Mouse (Mus musculus) frontal cortex, adult (tissue): Measurements from ENCODE around the gene Fam241b.
"Not testable (repeated sequence)": the region's sequence is repeated elsewhere in the genome, so short reads cannot be mapped to it uniquely, and the experiment has no call there.

Source experiments
- ATAC-seq: cut with Nextera tagmentation; 2 replicates; pipeline ENCODE4 v1.9.2; 2017; ENCODE audit warnings: mild to moderate bottlenecking, moderate library complexity, mixed read lengths; ENCODE audit not compliant: low TSS enrichment

Gene Fam241b

GRCm38 (mm10) chr10:62128316-62128951 lies 15.3 kb downstream of the Fam241b start:
- peak; percentile 79; the same call in 1 of the 2 replicates for ATAC-seq

- no peak for ATAC-seq
Measured at GRCm38 (mm10) chr10:62127711-62128231, 15.9 kb downstream of the Fam241b start.

- no peak for ATAC-seq
Measured at GRCm38 (mm10) chr10:62127137-62127536, 16.6 kb downstream of the Fam241b start.

- ATAC-seq, result no peak
Measured at GRCm38 (mm10) chr10:62113865-62114647, 29.7 kb downstream of the Fam241b start.

GRCm38 (mm10) chr10:62111207-62111576 lies 32.5 kb downstream of the Fam241b start:
- ATAC-seq, result peak; percentile 64

- ATAC-seq, result peak; percentile 87
Measured at GRCm38 (mm10) chr10:62110504-62111206, 33.1 kb downstream of the Fam241b start.

GRCm38 (mm10) chr10:62107048-62107447 lies 36.7 kb downstream of the Fam241b start:
- no peak for ATAC-seq

GRCm38 (mm10) chr10:62104835-62105576 lies 38.7 kb downstream of the Fam241b start:
- peak; percentile 43 for ATAC-seq

- ATAC-seq, result peak; percentile 84
Measured at GRCm38 (mm10) chr10:62101504-62102439, 41.9 kb downstream of the Fam241b start.

GRCm38 (mm10) chr10:62099749-62100403 lies 43.8 kb downstream of the Fam241b start:
- no peak for ATAC-seq

- no peak for ATAC-seq
Measured at GRCm38 (mm10) chr10:62094401-62094800, 49.3 kb downstream of the Fam241b start.

- ATAC-seq, result no peak
Measured at GRCm38 (mm10) chr10:62093903-62094302, 49.8 kb downstream of the Fam241b start.

GRCm38 (mm10) chr10:62089486-62089885 lies 54.2 kb downstream of the Fam241b start:
- ATAC-seq, result no peak

GRCm38 (mm10) chr10:62089071-62089470 lies 54.6 kb downstream of the Fam241b start:
- ATAC-seq, result peak; percentile 98

GRCm38 (mm10) chr10:62088411-62088810 lies 55.3 kb downstream of the Fam241b start:
- ATAC-seq, result peak; percentile 42; the same call in 1 of the 2 replicates

- no peak for ATAC-seq
Measured at GRCm38 (mm10) chr10:62086826-62087225, 56.9 kb downstream of the Fam241b start.

GRCm38 (mm10) chr10:62086044-62086443 lies 57.7 kb downstream of the Fam241b start:
- ATAC-seq, result no peak

- no peak; the same call in 1 of the 2 replicates for ATAC-seq
Measured at GRCm38 (mm10) chr10:62076248-62077134, 67.2 kb downstream of the Fam241b start.

- not testable (repeated sequence) for ATAC-seq
Measured at GRCm38 (mm10) chr10:62071346-62071745, 72.4 kb downstream of the Fam241b start.
